Mouse (Mus musculus) intestine, postnatal 0 days (tissue): ENCODE results near the gene Sec14l3. TPM values are rescaled to one million over a fixed set of nuclear protein-coding genes. Genes with fewer than 3 reads are reported as not detected.

Experiments
- ATAC-seq: fragments of 200-750 bp; cut with Nextera tagmentation; 2 replicates; pipeline ENCODE4 v1.8.0; 2017; ENCODE audit warnings: mild to moderate bottlenecking, moderate TSS enrichment, moderate library complexity
- H3K27ac ChIP-seq: fragments of 300-500 bp; sonication (generic); 2 replicates; pipeline ENCODE4 v1.5.1; 2014; ENCODE audit warnings: mild to moderate bottlenecking, low read depth, low read length, moderate library complexity
- H3K27me3 ChIP-seq: fragments of 300-500 bp; sonication (generic); replicated peaks from 2 replicates; pipeline ENCODE4 v1.6.1; 2014; ENCODE audit warnings: low read length, mixed read lengths; ENCODE audit not compliant: control insufficient read depth, insufficient read depth
- H3K36me3 ChIP-seq: fragments of 300-500 bp; sonication (generic); 2 replicates; pipeline ENCODE4 v1.6.1; 2014; ENCODE audit warnings: mild to moderate bottlenecking, moderate library complexity; ENCODE audit not compliant: control insufficient read depth, insufficient read depth
- H3K4me1 ChIP-seq: fragments of 300-500 bp; sonication (generic); replicated peaks from 2 replicates; pipeline ENCODE4 v1.6.1; 2014; ENCODE audit warnings: antibody characterized with exemption, low read length, mixed read lengths; ENCODE audit not compliant: control insufficient read depth, insufficient read depth
- H3K4me2 ChIP-seq: fragments of 300-500 bp; sonication (generic); replicated peaks from 2 replicates; pipeline ENCODE4 v1.6.1; 2014; ENCODE audit warnings: low read depth, mild to moderate bottlenecking, moderate library complexity
- H3K4me3 ChIP-seq: fragments of 300-500 bp; sonication (generic); 2 replicates; pipeline ENCODE4 v1.5.1; 2014; ENCODE audit warnings: low read depth, low read length
- H3K9ac ChIP-seq: fragments of 300-500 bp; sonication (generic); 2 replicates; pipeline ENCODE4 v1.6.1; 2014; ENCODE audit warnings: mild to moderate bottlenecking, low read depth, low read length
- H3K9me3 ChIP-seq: fragments of 300-500 bp; sonication (generic); 2 replicates; pipeline ENCODE4 v1.6.1; 2016; ENCODE audit warnings: mixed run types; ENCODE audit not compliant: control insufficient read depth
- CTCF ChIP-seq: sonication (generic); IDR thresholded peaks from 2 replicates; pipeline ENCODE4 v1.5.1; 2016; ENCODE audit warnings: low read depth, mild to moderate bottlenecking, control low read depth, antibody characterized with exemption, moderate library complexity
- WGBS: fragments of 180-500 bp; shearing (Covaris S2); extraction: QIAGEN DNeasy Blood & Tissue Kit; methylation state at CpG from one replicate; pipeline ENCODE4 v1.1.7; 2014; 5-methylcytosine and 5-hydroxymethylcytosine counted together
- polyA plus RNA-seq: library from polyadenylated mRNA; unstranded; fragments of >200 nt; fragmentation: Nextera tagmentation; extraction: Ambion mirVana; gene quantifications from 2 replicates; pipeline ENCODE4 v1.2.1, GENCODE M21; 2015

Sec14l3 gene
- polyA plus RNA-seq, 1 experiment from 2014 or later = not detected

DNA sequence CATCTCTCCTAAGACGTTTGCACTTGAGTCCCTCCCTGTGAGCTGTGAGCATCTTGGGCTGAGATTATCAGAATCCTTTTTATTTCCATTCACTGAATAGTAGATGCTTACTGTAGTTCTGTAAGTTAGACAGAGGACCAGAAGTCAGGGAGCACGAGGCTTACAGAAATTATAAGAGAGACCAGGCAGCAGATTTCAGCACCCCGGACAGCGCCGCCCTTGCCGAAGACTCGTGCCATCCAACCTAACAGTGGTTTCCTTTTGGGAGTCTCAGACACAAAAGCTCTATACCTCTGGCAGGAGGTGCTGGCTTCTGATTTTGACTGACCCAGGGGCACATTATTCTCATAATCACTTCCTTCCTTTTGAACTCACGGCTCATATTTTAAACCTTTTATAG lies 12.0 kb downstream of the Sec14l3 start:
- no peak for TF ChIP-seq CTCF
- WGBS = 13% methylated on average over 8 of the region's 8 CpGs
- no peaks in the 10 kb centered on the region for H3K4me1 ChIP-seq

GRCm38 (mm10) chr11:4078267-4078933 lies 13.8 kb downstream of the Sec14l3 start:
- H3K36me3 ChIP-seq = no peaks in the 10 kb centered on the region
- no peaks in the 10 kb centered on the region for H3K9me3 ChIP-seq
- TF ChIP-seq CTCF = no peak
- no peak overlapping the region for H3K4me2 ChIP-seq
- ATAC-seq = no peak
- no peaks in the 10 kb centered on the region for H3K27me3 ChIP-seq
- no peak overlapping the region for H3K9ac ChIP-seq
- H3K4me3 ChIP-seq = no peak overlapping the region
- WGBS = 79% methylated on average over 7 of the region's 7 CpGs
- H3K4me1 ChIP-seq = no peaks in the 10 kb centered on the region
- no peak overlapping the region for H3K27ac ChIP-seq

More for the DNA sequence above, 12.0 kb downstream of the Sec14l3 start:
- ATAC-seq = no peak
- no peak overlapping the region for H3K9ac ChIP-seq
- H3K27me3 ChIP-seq = no peaks in the 10 kb centered on the region
- no peak overlapping the region for H3K4me2 ChIP-seq
- H3K4me3 ChIP-seq = no peak overlapping the region
- H3K36me3 ChIP-seq = no peaks in the 10 kb centered on the region
- no peak overlapping the region for H3K27ac ChIP-seq
- H3K9me3 ChIP-seq = no peaks in the 10 kb centered on the region

DNA sequence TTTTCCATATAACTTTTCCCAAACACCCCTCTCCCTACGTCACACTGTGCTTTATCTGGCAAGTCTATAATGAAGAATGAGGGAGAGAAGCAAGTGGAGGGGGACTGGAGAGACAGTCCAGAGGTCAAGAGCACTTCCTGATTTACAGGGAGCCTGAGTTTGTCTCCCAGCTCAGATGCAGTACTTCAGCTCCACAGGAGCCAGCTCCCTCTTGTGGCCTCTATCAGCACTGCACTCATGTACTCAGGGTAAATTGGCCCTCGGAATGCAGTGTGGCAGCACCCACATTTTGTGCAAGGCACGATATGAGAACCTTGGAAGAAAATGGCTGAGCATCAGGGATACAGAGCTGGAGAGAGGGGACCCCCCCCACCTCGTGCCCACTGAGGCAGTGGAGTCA lies 15.6 kb downstream of the Sec14l3 start:
- TF ChIP-seq CTCF = peak; percentile 91
- 7% methylated on average over 4 of the region's 4 CpGs for WGBS
- no peaks in the 10 kb centered on the region for H3K27me3 ChIP-seq
- no peaks in the 10 kb centered on the region for H3K4me1 ChIP-seq
- H3K9me3 ChIP-seq = no peaks in the 10 kb centered on the region
- ATAC-seq = peak; percentile 56; the same call in 1 of the 2 replicates
- H3K27ac ChIP-seq = no peak overlapping the region
- no peak overlapping the region for H3K4me2 ChIP-seq
- H3K36me3 ChIP-seq = no peaks in the 10 kb centered on the region
- H3K4me3 ChIP-seq = no peak overlapping the region
- H3K9ac ChIP-seq = no peak overlapping the region

- H3K27ac ChIP-seq = no peak overlapping the region
- no peaks in the 10 kb centered on the region for H3K9me3 ChIP-seq
- no peak; the same call in 1 of the 2 replicates for ATAC-seq
- no peak overlapping the region for H3K9ac ChIP-seq
- TF ChIP-seq CTCF = peak; percentile 92
- no peak overlapping the region for H3K4me2 ChIP-seq
- no peaks in the 10 kb centered on the region for H3K4me1 ChIP-seq
- H3K36me3 ChIP-seq = no peaks in the 10 kb centered on the region
- WGBS = 33% methylated on average over 5 of the region's 5 CpGs
- no peak overlapping the region for H3K4me3 ChIP-seq
- H3K27me3 ChIP-seq = no peaks in the 10 kb centered on the region
These were observed 18.9 kb downstream of the Sec14l3 start for GRCm38 (mm10) chr11:4083316-4084078.

DNA sequence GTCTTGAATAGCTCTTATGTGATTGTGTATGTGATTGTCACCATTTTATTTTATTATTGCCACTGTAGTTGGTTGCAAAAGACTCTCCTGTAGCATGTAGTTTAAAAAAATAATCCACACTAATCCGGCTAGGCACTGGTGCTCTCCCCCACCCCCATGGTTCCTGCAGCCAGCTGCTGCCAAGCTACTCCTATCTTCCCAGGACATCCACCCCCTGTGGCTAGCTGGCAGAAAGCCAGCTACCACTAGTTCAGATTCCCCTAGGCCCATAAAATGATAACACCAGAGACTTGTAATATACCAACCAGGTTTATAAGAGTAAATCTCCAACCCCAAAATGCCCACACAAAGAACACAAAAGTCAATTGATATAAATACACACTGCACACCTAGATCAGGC lies 21.6 kb downstream of the Sec14l3 start:
- H3K4me2 ChIP-seq = no peak overlapping the region
- no peak for ATAC-seq
- H3K9me3 ChIP-seq = 0 out of 2 replicates have a peak, but pooled peaks cover 5% of the 10 kb centered on the region
- H3K36me3 ChIP-seq = peaks cover 6% of the 10 kb centered on the region
- WGBS = 70% methylated on average over 1 of the region's 1 CpGs
- H3K27ac ChIP-seq = no peak overlapping the region
- no peak overlapping the region for H3K9ac ChIP-seq
- no peaks in the 10 kb centered on the region for H3K27me3 ChIP-seq
- H3K4me1 ChIP-seq = no peaks in the 10 kb centered on the region
- TF ChIP-seq CTCF = no peak
- H3K4me3 ChIP-seq = no peak overlapping the region

DNA sequence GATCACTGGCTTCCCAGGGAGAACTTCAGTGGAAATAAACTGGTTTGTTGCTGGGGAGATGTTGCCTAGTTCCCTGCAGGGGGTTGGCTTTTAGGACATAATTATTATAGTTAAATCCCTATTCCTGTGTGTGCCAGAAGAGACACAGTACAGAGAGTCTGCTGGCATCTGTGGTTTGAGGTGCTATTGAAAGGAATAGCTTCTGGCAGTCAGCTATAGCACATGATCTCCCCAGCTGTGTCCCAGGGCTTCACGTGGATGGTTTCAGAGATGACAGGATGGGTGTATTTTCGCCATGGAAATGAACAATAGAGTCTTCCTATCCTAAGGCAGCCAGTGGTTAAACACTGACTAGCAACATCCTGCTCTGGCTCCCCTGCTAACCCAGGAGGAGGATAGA lies 22.6 kb downstream of the Sec14l3 start:
- Histone ChIP-seq H3K36me3 (peaks cover 16% of the 10 kb centered on the region), H3K9ac (no peak overlapping the region), H3K27me3 (no peaks in the 10 kb centered on the region), H3K4me1 (no peaks in the 10 kb centered on the region), H3K4me2 (no peak overlapping the region), H3K4me3 (no peak overlapping the region), H3K9me3 (0 out of 2 replicates have a peak, but pooled peaks cover 6% of the 10 kb centered on the region), H3K27ac (no peak overlapping the region)
- 61% methylated on average over 2 of the region's 2 CpGs for WGBS
- ATAC-seq = no peak
- TF ChIP-seq CTCF = no peak
